Mouse (Mus musculus): ENCODE measurements around the gene Dsn1.
A peak's percentile ranks its signal among the peaks of the same experiment; 100 is the strongest.

The Dsn1 gene

DNA sequence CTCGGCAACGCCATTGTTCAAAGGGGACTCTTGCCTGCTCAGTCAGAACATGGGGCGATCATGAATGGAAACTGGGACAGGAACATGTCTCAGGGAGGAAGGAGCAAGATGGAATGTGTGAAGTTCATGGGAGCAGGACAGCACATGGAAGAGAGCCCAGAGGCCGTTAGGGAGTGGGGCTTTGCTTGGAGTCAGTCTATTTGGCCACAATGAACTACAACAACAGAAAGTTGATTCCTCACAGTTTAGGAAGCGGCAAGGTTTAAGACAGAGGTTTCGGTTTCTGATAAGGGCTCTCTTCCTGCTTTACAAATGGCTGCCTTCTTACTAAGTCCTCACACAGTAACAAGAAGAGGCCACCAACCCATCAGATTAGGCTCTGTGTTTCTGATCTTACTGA lies 39.6 kb downstream of the Dsn1 start:
- peak; percentile 76 for DNase-seq (ENCODE audit: low read depth)

DNA sequence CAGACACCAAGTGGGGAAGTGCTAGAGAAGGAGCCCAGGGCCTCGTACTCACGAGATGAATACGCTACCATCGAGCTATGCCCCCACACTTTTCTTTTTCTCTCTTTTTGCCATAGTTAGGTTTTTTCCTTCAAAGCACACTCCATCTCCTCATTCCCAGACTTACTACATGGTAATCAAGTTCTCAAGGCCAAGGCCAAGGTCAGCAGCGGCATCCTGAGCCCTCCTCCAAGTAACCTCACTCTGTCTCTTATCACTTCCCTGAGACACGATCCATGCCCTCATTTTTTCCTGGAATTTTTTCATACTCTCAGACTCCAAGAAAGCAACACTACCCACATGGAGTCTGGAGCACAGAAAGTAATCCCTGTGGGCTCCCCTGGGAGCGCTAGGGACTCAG lies 43.1 kb downstream of the Dsn1 start:
- no peak for DNase-seq (ENCODE audit: low read depth)

DNA sequence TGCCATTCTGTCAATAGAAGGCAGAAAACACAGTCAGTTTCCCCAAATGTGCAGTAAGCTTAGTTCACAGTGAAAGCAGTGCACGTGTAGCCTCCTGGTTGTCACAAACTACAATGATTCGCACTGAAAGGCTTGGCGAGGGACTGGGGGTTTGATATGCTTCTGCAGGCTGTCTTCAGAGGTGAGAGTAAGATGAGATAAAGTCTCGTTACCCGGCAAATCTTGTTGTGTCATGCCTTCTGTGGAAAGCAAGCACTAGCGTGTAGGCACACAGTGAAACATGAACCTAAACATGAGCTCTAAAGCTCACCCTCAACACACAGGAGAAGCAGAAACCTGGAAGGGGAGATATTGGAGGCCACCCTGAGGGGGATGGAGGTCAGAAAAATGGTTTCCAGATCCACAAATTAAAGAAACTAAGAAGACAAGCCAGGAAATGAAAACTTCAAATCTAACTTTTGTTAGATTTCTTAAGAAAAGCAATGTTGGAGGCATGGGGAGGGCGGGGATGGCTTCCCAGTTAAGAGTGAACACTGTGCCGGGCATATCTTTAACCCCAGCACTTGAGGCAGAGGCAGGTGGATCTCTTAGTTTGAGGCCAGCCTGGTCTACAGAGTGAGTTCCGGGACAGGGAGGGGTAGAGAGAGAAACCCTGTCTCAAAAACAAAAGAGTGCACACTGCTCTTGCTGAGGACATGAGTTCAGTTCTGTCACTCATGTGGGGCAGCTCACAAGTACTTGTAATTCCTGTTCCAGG lies 48.3 kb downstream of the Dsn1 start:
- no peak for DNase-seq (ENCODE audit: low read depth)

DNA sequence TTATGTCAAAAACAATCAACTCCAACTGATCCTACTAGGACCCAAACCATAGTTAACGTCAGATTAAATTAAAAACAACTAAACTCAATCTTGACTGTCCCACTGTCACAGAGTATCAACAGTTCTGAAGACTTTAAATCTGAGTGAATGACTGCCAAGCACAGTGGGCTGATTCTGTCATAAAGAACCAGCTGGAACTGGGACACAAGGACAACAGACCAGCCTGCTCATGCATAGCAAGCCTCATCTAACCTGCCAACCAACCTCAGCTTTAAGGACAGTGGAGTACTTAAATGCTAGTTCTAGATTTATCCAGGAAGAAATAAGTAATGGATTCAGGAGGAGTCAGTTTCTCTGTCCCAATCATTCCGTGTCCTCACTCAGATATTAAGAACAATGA lies 49.9 kb downstream of the Dsn1 start:
- no peak for DNase-seq (ENCODE audit: low read depth)

DNA sequence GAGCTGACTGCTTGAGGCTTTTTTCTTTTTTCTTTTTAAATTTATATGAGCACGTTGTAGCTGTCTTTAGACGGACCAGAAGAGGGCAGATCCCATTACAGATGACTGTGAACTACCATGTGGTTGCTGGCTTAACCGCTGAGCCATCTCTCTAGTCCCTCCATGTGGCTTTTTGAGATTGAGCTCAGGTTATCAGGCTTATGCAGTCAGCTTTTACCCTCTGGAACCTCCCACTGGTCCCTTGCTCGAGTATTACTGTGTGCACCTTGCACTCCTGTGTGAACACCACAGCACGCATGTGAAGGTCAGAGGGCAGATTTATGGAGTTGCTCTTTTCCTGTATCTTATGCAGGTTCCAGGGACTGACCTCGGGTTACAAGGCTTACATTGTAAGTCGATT lies 50.6 kb downstream of the Dsn1 start:
- DNase-seq (ENCODE audit: low read depth) = no peak

DNA sequence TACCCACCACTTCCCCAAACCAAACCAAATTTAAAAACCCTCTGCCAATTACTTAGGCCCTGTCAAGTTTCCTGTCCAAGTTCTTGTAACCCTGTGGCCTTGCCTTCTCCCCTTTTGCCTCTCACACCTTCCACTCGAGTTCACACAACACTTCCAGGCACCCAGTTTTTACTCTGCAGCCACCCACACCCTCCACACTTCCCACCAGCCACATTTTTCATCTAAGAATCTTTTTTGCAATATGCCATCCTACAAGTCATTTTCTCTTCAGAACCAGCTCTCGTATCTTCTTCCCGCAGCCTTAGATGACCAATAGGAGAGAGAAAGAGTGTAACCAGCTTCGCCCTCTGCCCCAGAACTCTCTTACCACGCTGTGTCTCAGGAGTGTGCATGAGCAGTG lies 52.5 kb downstream of the Dsn1 start:
- no peak for DNase-seq (ENCODE audit: low read depth)

DNA sequence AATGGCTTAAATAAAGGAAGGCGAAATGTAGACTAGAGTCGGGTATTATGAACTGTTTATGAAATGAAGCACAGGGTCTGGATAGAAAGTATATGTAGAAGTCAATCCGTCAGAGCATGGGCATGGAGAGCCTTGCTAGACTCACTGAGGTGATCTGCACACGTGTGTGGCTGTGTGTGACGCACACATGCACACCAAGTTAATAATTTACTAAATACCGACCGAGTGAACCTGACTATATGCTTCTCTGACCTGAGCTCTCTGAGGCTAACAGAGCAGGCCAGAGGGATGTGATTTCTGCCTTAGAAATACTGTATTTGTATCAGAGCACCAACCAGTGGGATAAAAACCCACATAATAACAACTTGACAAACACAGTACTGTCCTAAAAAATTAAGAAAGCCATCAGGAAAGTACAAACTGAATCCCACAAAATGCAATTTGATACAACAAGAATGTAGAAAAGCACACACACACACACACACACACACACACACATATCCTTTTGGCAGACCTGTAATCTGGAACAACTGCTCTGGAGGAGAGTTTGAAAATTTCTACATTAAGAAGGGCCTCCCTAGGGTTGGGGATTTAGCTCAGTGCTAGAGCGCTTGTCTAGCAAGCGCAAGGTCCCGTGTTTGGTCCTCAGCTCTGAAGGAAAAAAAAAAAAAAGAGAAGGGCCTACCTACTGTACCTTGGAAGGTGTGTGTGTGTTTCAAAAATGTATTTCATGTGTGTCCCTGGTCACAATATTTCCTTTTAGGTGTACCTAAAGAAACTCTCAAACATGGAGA lies 55.5 kb downstream of the Dsn1 start:
- DNase-seq (ENCODE audit: low read depth) = no peak

DNA sequence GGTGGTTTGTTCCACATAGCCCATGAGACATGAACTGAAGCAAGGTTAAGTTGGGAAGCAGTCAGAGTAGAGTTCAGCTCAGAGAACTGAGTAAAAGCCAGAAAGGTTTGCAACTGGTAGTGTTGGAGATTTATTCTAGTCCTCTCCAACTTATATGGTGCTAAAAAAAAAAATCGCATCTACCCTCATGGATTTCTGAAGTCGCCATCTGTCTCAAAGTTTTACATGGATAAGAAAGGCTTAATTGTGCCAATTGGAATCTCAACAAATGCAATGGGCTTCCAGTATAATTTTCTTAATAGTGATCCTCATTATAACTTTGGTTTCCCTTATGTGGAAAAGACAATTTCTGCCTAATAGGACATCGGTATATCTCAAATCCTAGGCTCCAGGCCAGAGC lies 56.1 kb downstream of the Dsn1 start:
- no peak for DNase-seq (ENCODE audit: low read depth)

Measured in induced T-regulatory cell, adult 2 months (primary cell).